Mouse (Mus musculus) stomach, postnatal 0 days (tissue): ENCODE measurements at regions not wholly inside any gene's neighbourhood (a gene's known extent, or its start where the extent isn't known, plus 50 kb on each side); places are given as distances from the start of the nearest gene placed in this dataset.

Experiments used
- ATAC-seq: fragments of 200-750 bp; cut with Nextera tagmentation; 2 replicates; pipeline ENCODE4 v1.8.0; 2017; ENCODE audit not compliant: low FRiP score, low TSS enrichment
- DNase-seq: peaks from one replicate; pipeline ENCODE4 v3.0.0-alpha.2; 2016; ENCODE audit warnings: low spot score
- H3K27ac ChIP-seq: fragments of 300-500 bp; sonication (generic); replicated peaks from 2 replicates; pipeline ENCODE4 v1.5.1; 2014; ENCODE audit warnings: mild to moderate bottlenecking, control low read depth
- H3K27me3 ChIP-seq: fragments of 300-500 bp; sonication (generic); 2 replicates; pipeline ENCODE4 v1.6.1; 2014; ENCODE audit warnings: low read length; ENCODE audit not compliant: control insufficient read depth, insufficient read depth
- H3K36me3 ChIP-seq: fragments of 300-500 bp; sonication (generic); 2 replicates; pipeline ENCODE4 v1.6.1; 2014; ENCODE audit warnings: low read length, mixed read lengths; ENCODE audit not compliant: control insufficient read depth, insufficient read depth
- H3K4me1 ChIP-seq: fragments of 300-500 bp; sonication (generic); replicated peaks from 2 replicates; pipeline ENCODE4 v1.6.1; 2014; ENCODE audit warnings: antibody characterized with exemption; ENCODE audit not compliant: control insufficient read depth, insufficient read depth
- H3K4me2 ChIP-seq: fragments of 300-500 bp; sonication (generic); replicated peaks from 2 replicates; pipeline ENCODE4 v1.6.1; 2014; ENCODE audit warnings: low read depth, mild to moderate bottlenecking, control low read depth, moderate library complexity
- H3K4me3 ChIP-seq: fragments of 300-500 bp; sonication (generic); 2 replicates; pipeline ENCODE4 v1.5.1; 2014; ENCODE audit warnings: low read depth, low read length, control low read depth
- H3K9ac ChIP-seq: fragments of 300-500 bp; sonication (generic); 2 replicates; pipeline ENCODE4 v1.6.1; 2014; ENCODE audit warnings: mild to moderate bottlenecking, low read length, control low read depth, mixed read lengths
- H3K9me3 ChIP-seq: fragments of 300-500 bp; sonication (generic); 2 replicates; pipeline ENCODE4 v1.6.1; 2016; ENCODE audit warnings: low read length; ENCODE audit not compliant: control insufficient read depth
- CTCF ChIP-seq: IDR thresholded peaks from 2 replicates; pipeline ENCODE4 v1.5.1; 2016; ENCODE audit warnings: antibody characterized with exemption, low read depth, mild to moderate bottlenecking, moderate library complexity
- EP300 ChIP-seq: optimal IDR thresholded peaks from 2 replicates; pipeline ENCODE3; 2016; ENCODE audit warnings: antibody characterized with exemption
- WGBS: fragments of 180-500 bp; shearing (Covaris S2); extraction: QIAGEN DNeasy Blood & Tissue Kit; methylation state at CpG from one replicate; pipeline ENCODE4 v1.1.7; 2014; 5-methylcytosine and 5-hydroxymethylcytosine counted together

- Histone ChIP-seq H3K27me3 (no peaks in the 10 kb centered on the region), H3K4me3 (no peak overlapping the region), H3K9me3 (no peaks in the 10 kb centered on the region), H3K4me2 (no peak overlapping the region), H3K4me1 (no peaks in the 10 kb centered on the region), H3K9ac (no peak overlapping the region), H3K36me3 (no peaks in the 10 kb centered on the region), H3K27ac (no peak overlapping the region)
- ATAC-seq (no peak), DNase-seq (no peak)
- no peak for TF ChIP-seq EP300
- TF ChIP-seq CTCF, result no peak
- 85% methylated on average over 1 of the region's 1 CpGs for WGBS
Observed at GRCm38 (mm10) chr15:72101730-72102129, 1732.6 kb upstream of the Gm6569 start.

GRCm38 (mm10) chr15:72105830-72106413 is 1728.4 kb upstream of the Gm6569 start:
- no peak for DNase-seq
- H3K27ac ChIP-seq, result no peak overlapping the region
- no peaks in the 10 kb centered on the region for H3K27me3 ChIP-seq
- H3K4me1 ChIP-seq, result no peaks in the 10 kb centered on the region
- no peak overlapping the region for H3K4me2 ChIP-seq
- H3K9me3 ChIP-seq, result no peaks in the 10 kb centered on the region
- TF ChIP-seq CTCF (no peak), EP300 (no peak)
- 66% methylated on average over 4 of the region's 4 CpGs for whole genome bisulfite sequencing
- H3K9ac ChIP-seq, result no peak overlapping the region
- no peak overlapping the region for H3K4me3 ChIP-seq
- ATAC-seq, result no peak
- no peaks in the 10 kb centered on the region for H3K36me3 ChIP-seq

- TF ChIP-seq CTCF (no peak), EP300 (no peak)
- Histone ChIP-seq H3K27me3 (no peaks in the 10 kb centered on the region), H3K4me2 (no peak overlapping the region), H3K27ac (no peak overlapping the region), H3K4me3 (no peak overlapping the region), H3K9ac (no peak overlapping the region), H3K4me1 (no peaks in the 10 kb centered on the region), H3K36me3 (no peaks in the 10 kb centered on the region), H3K9me3 (no peaks in the 10 kb centered on the region)
- no peak for ATAC-seq
- no peak for DNase-seq
- 74% methylated on average over 1 of the region's 1 CpGs for WGBS
Observed at GRCm38 (mm10) chr15:72110520-72110919, 1723.8 kb upstream of the Gm6569 start.

- no peak overlapping the region for H3K9ac ChIP-seq
- no peaks in the 10 kb centered on the region for H3K27me3 ChIP-seq
- ATAC-seq, result no peak
Observed at GRCm38 (mm10) chr15:72116772-72117171, 1717.6 kb upstream of the Gm6569 start.

GRCm38 (mm10) chr15:72134226-72134625 is 1700.1 kb upstream of the Gm6569 start:
- ATAC-seq, result no peak
- Histone ChIP-seq H3K27ac (no peak overlapping the region), H3K36me3 (no peaks in the 10 kb centered on the region), H3K27me3 (no peaks in the 10 kb centered on the region), H3K4me1 (no peaks in the 10 kb centered on the region), H3K4me3 (no peak overlapping the region), H3K9ac (no peak overlapping the region), H3K4me2 (no peak overlapping the region), H3K9me3 (no peaks in the 10 kb centered on the region)
- TF ChIP-seq CTCF (no peak), EP300 (no peak)
- DNase-seq, result no peak
- 77% methylated on average over 8 of the region's 8 CpGs for WGBS

More at GRCm38 (mm10) chr15:72116772-72117171, 1717.6 kb upstream of the Gm6569 start:
- Histone ChIP-seq H3K36me3 (no peaks in the 10 kb centered on the region), H3K9me3 (no peaks in the 10 kb centered on the region), H3K4me1 (no peaks in the 10 kb centered on the region), H3K4me2 (no peak overlapping the region), H3K4me3 (no peak overlapping the region), H3K27ac (no peak overlapping the region)
- DNase-seq, result no peak
- WGBS, result 67% methylated on average over 4 of the region's 4 CpGs
- TF ChIP-seq CTCF (no peak), EP300 (no peak)

GRCm38 (mm10) chr15:72135992-72136617 is 1698.3 kb upstream of the Gm6569 start:
- Histone ChIP-seq H3K9ac (no peak overlapping the region), H3K4me2 (no peak overlapping the region), H3K4me1 (no peaks in the 10 kb centered on the region), H3K27ac (no peak overlapping the region), H3K4me3 (no peak overlapping the region), H3K9me3 (no peaks in the 10 kb centered on the region), H3K27me3 (no peaks in the 10 kb centered on the region), H3K36me3 (no peaks in the 10 kb centered on the region)
- 81% methylated on average over 4 of the region's 4 CpGs for WGBS
- ATAC-seq, result no peak
- no peak for DNase-seq
- TF ChIP-seq CTCF, result no peak
- TF ChIP-seq EP300, result no peak
